Mouse (Mus musculus) small intestine, adult 2 months (tissue): ENCODE data around the gene Brs3.

Experiments
- CTCF ChIP-seq: fragments of 200-500 bp; IDR thresholded peaks from 2 replicates; pipeline ENCODE4 v1.5.1; 2012; ENCODE audit warnings: low read depth, mild to moderate bottlenecking, control low read depth, inconsistent platforms, low read length, moderate library complexity, mixed read lengths; ENCODE audit not compliant: insufficient replicate concordance, insufficient read length; ENCODE audit errors: extremely low read depth
- POLR2A ChIP-seq: fragments of 200-500 bp; IDR thresholded peaks from 2 replicates; pipeline ENCODE4 v1.6.1; 2012; ENCODE audit warnings: low read depth, mild to moderate bottlenecking, control low read depth, inconsistent platforms, low read length, moderate library complexity

DNA sequence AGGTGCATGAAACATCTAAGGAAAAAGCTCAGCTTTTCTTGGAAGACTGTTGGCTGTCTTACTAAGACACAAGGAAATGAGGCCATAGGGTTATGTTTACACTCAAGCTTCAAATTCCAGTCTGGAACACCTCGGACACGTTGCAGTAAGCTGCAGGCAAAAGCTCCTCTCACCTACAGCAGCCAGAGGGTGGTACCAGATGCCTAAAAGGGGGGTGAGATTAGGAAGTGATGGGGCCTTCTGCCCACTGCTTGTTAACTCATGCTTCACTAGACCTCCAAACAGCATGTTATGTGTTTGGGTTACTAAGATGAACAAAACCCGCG, 9.9 kb downstream of the Brs3 start:
- TF ChIP-seq CTCF (no peak), POLR2A (no peak)
